Mouse (Mus musculus): ENCODE measurements at regions not wholly inside any gene's neighbourhood (a gene's known extent, or its start where the extent isn't known, plus 50 kb on each side); places are given as distances from the start of the nearest gene placed in this dataset.
A peak's percentile ranks its signal among the peaks of the same experiment; 100 is the strongest.

GRCm38 (mm10) chr2:128412974-128413373, 178.0 kb upstream of the Spdye4c start:
- no peak for DNase-seq (ENCODE audit: low read depth in 3 of 3, low spot score in 3 of 3)
- no peak for ATAC-seq (ENCODE audit: insufficient read depth)
- Histone ChIP-seq H3K9me3 (ENCODE audit: control insufficient read depth, low read length) (no peaks in the 10 kb centered on the region), H3K4me1 (replicated peaks; ENCODE audit: control insufficient read depth in 2 of 2, insufficient read depth in 2 of 2, low read length in 1 of 2) (peaks cover 0 to 10% of the 10 kb centered on the region in 2 experiments; a peak in 2 of 4 replicates), H3K9ac (replicated peaks) (no peak overlapping the region), H3K4me2 (ENCODE audit: low read depth) (no peak overlapping the region), H3K36me3 (replicated peaks; ENCODE audit: control insufficient read depth, insufficient read depth, low read depth) (no peaks in the 10 kb centered on the region), H3K27me3 (ENCODE audit: control insufficient read depth, insufficient read depth, low read length) (no peaks in the 10 kb centered on the region), H3K27ac (no peak overlapping the region), H3K4me3 (ENCODE audit: insufficient read depth in 1 of 2, low read depth in 2 of 2, low read length in 2 of 2) (no peak overlapping the region)
- 0 out of 2 replicates have a peak, but pooled peaks have one; percentile 21 for TF ChIP-seq CTCF (IDR thresholded peaks at IDR 0.05; ENCODE audit: low read depth)
- no peak for TF ChIP-seq EP300 (IDR thresholded peaks at IDR 0.05; ENCODE audit: low read depth)
- WGBS (ENCODE audit: insufficient replicate concordance) = 25% methylated on average over 10 of the region's 10 CpGs

- H3K4me1 ChIP-seq (replicated peaks; ENCODE audit: control insufficient read depth in 2 of 2, insufficient read depth in 2 of 2, low read length in 1 of 2) = peaks cover 0 to 17% of the 10 kb centered on the region in 2 experiments; a peak in 3 of 4 replicates
- TF ChIP-seq EP300 (IDR thresholded peaks at IDR 0.05; ENCODE audit: low read depth) (no peak), CTCF (IDR thresholded peaks at IDR 0.05; ENCODE audit: low read depth) (no peak)
- no peaks in the 10 kb centered on the region for H3K27me3 ChIP-seq (ENCODE audit: control insufficient read depth, insufficient read depth, low read length)
- no peaks in the 10 kb centered on the region for H3K9me3 ChIP-seq (ENCODE audit: control insufficient read depth, low read length)
- H3K4me3 ChIP-seq (ENCODE audit: insufficient read depth in 1 of 2, low read depth in 2 of 2, low read length in 2 of 2) = no peak overlapping the region
- no peaks in the 10 kb centered on the region for H3K36me3 ChIP-seq (replicated peaks; ENCODE audit: control insufficient read depth, insufficient read depth, low read depth)
- H3K27ac ChIP-seq = no peak overlapping the region
- DNase-seq (ENCODE audit: low read depth in 3 of 3, low spot score in 3 of 3) (no peak), ATAC-seq (ENCODE audit: insufficient read depth) (no peak)
- H3K9ac ChIP-seq (replicated peaks) = no peak overlapping the region
- WGBS (ENCODE audit: insufficient replicate concordance) = 61% methylated on average over 17 of the region's 17 CpGs
- H3K4me2 ChIP-seq (ENCODE audit: low read depth) = no peak overlapping the region
Observed at GRCm38 (mm10) chr2:128414588-128415240, 176.3 kb upstream of the Spdye4c start.

- H3K4me3 ChIP-seq (ENCODE audit: insufficient read depth in 1 of 2, low read depth in 2 of 2, low read length in 2 of 2) = no peak overlapping the region
- H3K9ac ChIP-seq (replicated peaks) = no peak overlapping the region
- ATAC-seq (ENCODE audit: insufficient read depth) (no peak), DNase-seq (ENCODE audit: low read depth in 3 of 3, low spot score in 3 of 3) (no peak)
- TF ChIP-seq EP300 (IDR thresholded peaks at IDR 0.05; ENCODE audit: low read depth) (no peak), CTCF (IDR thresholded peaks at IDR 0.05; ENCODE audit: low read depth) (no peak)
- no peak overlapping the region for H3K4me2 ChIP-seq (ENCODE audit: low read depth)
- H3K36me3 ChIP-seq (replicated peaks; ENCODE audit: control insufficient read depth, insufficient read depth, low read depth) = no peaks in the 10 kb centered on the region
- no peaks in the 10 kb centered on the region for H3K9me3 ChIP-seq (ENCODE audit: control insufficient read depth, low read length)
- H3K4me1 ChIP-seq (replicated peaks; ENCODE audit: control insufficient read depth in 2 of 2, insufficient read depth in 2 of 2, low read length in 1 of 2) = peaks cover 0 to 22% of the 10 kb centered on the region in 2 experiments; a peak in 3 of 4 replicates
- H3K27me3 ChIP-seq (ENCODE audit: control insufficient read depth, insufficient read depth, low read length) = no peaks in the 10 kb centered on the region
- 46% methylated on average over 7 of the region's 7 CpGs for WGBS (ENCODE audit: insufficient replicate concordance)
- H3K27ac ChIP-seq = no peak overlapping the region
Observed at GRCm38 (mm10) chr2:128416416-128416815, 174.6 kb upstream of the Spdye4c start.

GRCm38 (mm10) chr2:128418960-128419359, 172.0 kb upstream of the Spdye4c start:
- Histone ChIP-seq H3K27ac (no peak overlapping the region), H3K9me3 (ENCODE audit: control insufficient read depth, low read length) (no peaks in the 10 kb centered on the region), H3K9ac (replicated peaks) (no peak overlapping the region), H3K36me3 (replicated peaks; ENCODE audit: control insufficient read depth, insufficient read depth, low read depth) (no peaks in the 10 kb centered on the region), H3K4me1 (replicated peaks; ENCODE audit: control insufficient read depth in 2 of 2, insufficient read depth in 2 of 2, low read length in 1 of 2) (peaks cover 0 to 15% of the 10 kb centered on the region in 2 experiments; a peak in 3 of 4 replicates), H3K4me3 (ENCODE audit: insufficient read depth in 1 of 2, low read depth in 2 of 2, low read length in 2 of 2) (no peak overlapping the region), H3K4me2 (ENCODE audit: low read depth) (no peak overlapping the region), H3K27me3 (ENCODE audit: control insufficient read depth, insufficient read depth, low read length) (no peaks in the 10 kb centered on the region)
- 40% methylated on average over 3 of the region's 3 CpGs for WGBS (ENCODE audit: insufficient replicate concordance)
- ATAC-seq (ENCODE audit: insufficient read depth) (no peak), DNase-seq (ENCODE audit: low read depth in 3 of 3, low spot score in 3 of 3) (no peak)
- TF ChIP-seq EP300 (IDR thresholded peaks at IDR 0.05; ENCODE audit: low read depth) = no peak

- no peak overlapping the region for H3K4me2 ChIP-seq (ENCODE audit: low read depth)
- no peak overlapping the region for H3K27ac ChIP-seq
Observed at GRCm38 (mm10) chr2:128420406-128420805, 170.6 kb upstream of the Spdye4c start.

More at GRCm38 (mm10) chr2:128420406-128420805, 170.6 kb upstream of the Spdye4c start:
- Histone ChIP-seq H3K4me1 (replicated peaks; ENCODE audit: control insufficient read depth in 2 of 2, insufficient read depth in 2 of 2, low read length in 1 of 2) (peaks cover 0 to 17% of the 10 kb centered on the region in 2 experiments; a peak in 3 of 4 replicates), H3K4me3 (ENCODE audit: insufficient read depth in 1 of 2, low read depth in 2 of 2, low read length in 2 of 2) (no peak overlapping the region), H3K9ac (replicated peaks) (no peak overlapping the region), H3K9me3 (ENCODE audit: control insufficient read depth, low read length) (no peaks in the 10 kb centered on the region), H3K27me3 (ENCODE audit: control insufficient read depth, insufficient read depth, low read length) (no peaks in the 10 kb centered on the region), H3K36me3 (replicated peaks; ENCODE audit: control insufficient read depth, insufficient read depth, low read depth) (no peaks in the 10 kb centered on the region)
- DNase-seq (ENCODE audit: low read depth in 3 of 3, low spot score in 3 of 3) (no peak), ATAC-seq (ENCODE audit: insufficient read depth) (no peak)
- 49% methylated on average over 10 of the region's 10 CpGs for WGBS (ENCODE audit: insufficient replicate concordance)
- no peak for TF ChIP-seq CTCF (IDR thresholded peaks at IDR 0.05; ENCODE audit: low read depth)
- TF ChIP-seq EP300 (IDR thresholded peaks at IDR 0.05; ENCODE audit: low read depth) = no peak

Data from liver, embryonic 14.5 days (tissue).